Mouse (Mus musculus) cerebellum, adult (tissue): ENCODE data around the gene Thrsp.

Experiments
- ATAC-seq: cut with Nextera tagmentation; 2 replicates; pipeline ENCODE4 v1.9.2; 2017; ENCODE audit warnings: mild to moderate bottlenecking, moderate library complexity, mixed read lengths; ENCODE audit not compliant: insufficient number of reproducible peaks, low FRiP score, low TSS enrichment

Thrsp gene

DNA sequence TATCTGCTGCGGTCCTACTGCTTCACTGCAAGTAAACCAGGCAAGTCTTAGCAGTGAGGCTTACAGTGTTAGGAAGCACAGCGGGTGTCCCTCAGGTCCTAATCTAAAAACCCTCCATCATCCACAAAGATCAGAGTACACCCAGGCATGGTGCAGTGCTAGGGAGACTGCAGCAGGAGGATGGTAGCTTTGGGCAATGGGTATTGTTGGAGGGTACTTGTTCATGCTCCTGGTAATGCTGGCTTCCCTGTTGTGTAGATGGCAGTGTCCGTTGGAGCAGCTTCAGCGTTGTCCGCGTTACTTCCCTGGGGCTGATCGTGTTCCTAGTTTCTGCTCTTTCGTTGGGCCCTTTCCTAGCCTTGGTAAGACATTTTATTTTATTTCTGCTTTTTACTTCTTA is 34.9 kb downstream of the Thrsp start:
- no peak for ATAC-seq

DNA sequence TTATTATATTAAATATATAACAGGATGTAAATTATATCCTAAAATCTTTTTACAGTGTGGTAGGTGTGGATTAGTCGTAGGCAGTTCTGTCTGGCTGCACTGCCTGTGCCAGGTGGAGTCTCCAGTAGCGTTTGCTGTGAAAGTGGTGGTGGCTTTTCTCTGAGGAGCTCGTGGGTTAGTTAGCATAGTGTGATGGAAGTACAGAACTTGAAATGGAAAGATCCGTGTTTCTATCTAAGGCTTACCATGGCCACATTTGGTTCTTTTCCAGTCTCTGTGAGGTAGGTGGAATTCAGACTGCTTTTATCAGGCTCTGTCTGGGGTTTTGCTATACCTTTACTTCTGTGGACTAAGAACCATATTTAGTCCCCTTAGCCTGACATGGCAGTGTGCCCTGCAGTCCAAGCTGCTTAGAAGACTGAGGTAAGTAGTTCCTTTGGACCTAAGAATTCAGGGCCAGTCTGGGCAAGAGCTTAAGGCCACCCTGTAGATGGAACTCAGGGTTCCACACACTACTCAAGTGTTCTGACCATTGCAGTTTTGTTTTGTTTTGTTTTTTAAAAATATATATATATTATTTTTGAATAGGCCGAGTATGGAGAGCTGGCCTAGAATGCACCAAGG is 36.9 kb downstream of the Thrsp start:
- ATAC-seq = no peak

DNA sequence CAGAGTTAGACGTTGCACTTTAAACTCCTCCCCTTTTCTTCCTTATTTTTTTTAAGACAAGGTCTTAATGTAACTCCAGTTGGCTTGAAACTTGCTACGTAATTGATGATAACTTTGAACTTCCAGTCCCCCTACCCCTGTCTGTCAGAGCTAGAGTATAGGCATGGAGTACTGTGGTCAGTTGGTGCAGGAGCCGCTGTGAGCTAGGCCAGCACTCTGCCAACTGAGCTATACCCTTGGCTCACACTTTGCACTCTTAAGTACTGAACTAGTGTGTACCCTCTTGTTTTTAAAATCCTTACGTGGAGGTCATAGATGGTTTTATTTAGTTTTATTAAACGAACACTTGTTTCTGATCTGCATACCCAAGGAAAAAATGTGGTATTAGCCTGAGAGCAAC is 38.2 kb downstream of the Thrsp start:
- ATAC-seq = no peak

DNA sequence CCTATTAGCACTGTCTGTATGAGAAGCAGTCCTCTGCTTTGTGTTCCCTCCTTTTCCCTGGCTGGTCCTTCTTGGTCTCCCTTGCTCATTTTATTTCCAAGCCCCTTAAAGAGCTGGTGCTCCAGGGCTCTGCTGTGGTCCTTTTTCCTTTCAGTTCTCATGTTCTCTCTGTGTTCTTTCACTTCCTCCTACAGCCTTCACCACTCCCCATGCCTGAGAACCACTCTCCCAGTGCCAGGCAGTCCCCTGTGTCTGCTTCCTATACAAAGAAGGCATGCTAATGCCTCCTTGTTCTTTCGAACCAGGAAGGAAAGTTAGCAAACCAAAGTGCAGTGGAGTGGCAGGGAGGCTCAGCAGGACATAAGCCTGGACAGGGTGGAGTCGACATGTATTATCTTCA is 41.6 kb downstream of the Thrsp start:
- no peak for ATAC-seq

DNA sequence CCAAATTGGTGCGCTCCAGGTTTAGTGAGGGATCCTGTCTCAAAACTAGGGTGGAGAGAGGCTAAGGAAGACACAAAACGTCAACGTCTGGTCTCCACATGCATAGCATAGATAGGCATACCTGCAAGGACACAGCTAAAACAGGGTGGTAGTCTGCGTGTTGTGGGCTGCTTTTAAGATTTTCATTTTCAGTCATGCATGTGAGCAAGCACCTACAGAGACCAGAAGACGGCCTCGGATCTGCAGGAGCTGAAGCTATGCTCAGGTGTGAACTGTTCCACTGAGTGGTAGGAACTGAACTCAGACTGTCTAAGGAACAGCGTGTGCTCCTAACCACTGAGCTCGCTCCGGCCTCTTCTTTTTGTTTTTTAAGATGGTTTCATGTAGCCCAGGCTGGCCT is 42.4 kb downstream of the Thrsp start:
- no peak for ATAC-seq

DNA sequence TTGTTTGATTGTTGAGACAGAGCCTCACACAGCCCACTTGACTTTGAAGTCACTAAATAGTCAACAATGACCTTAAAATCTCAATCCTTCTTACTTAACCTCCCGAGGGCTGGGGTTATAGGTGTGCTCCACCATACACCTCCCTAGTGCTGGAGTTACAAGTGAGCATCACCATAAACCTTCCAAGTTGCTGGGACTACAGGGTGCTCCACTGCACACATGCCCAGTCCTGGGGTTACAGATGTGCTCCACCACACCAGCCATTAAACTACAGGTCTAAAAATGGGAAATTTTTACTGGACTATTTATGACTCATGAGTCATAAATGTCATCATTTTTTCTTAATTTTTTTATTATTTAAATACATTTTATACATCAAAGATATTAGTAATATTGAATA is 51.6 kb downstream of the Thrsp start:
- ATAC-seq = no peak
